Mouse (Mus musculus) Patski (cell line): ENCODE results near the gene Hook2. TPM values are rescaled to one million over a fixed set of nuclear protein-coding genes. Genes with fewer than 3 reads are reported as not detected.

Experiments used
- ATAC-seq: fragments of 100-300 bp; one replicate; pipeline ENCODE4 v1.8.0; 2021
- CTCF ChIA-PET: fragments of 350-600 bp; sonication (Branson Sonifier 250); formaldehyde crosslinking; loops from one replicate; lab custom pipeline; 2022; ENCODE audit warnings: inconsistent platforms; lab: Charles Lee
- POLR2A ChIA-PET: fragments of 350-600 bp; sonication (Branson Sonifier 250); formaldehyde crosslinking; loops from one replicate; lab custom pipeline; 2022; ENCODE audit warnings: antibody characterized with exemption, inconsistent platforms; lab: Charles Lee
- DNase-seq: peaks from one replicate; pipeline ENCODE4 v3.0.0-alpha.2; 2011; ENCODE audit warnings: low read depth, low spot score
- H3K27me3 ChIP-seq: fragments of 371-371 bp; one replicate; pipeline ENCODE4 v1.5.1; 2021
- CTCF ChIP-seq: fragments of 100-300 bp; IDR thresholded peaks from one replicate; pipeline ENCODE4 v1.5.1; 2021
- in situ Hi-C: fragments of 300-500 bp; cut with MboI; formaldehyde crosslinking; loops from 3 replicates; pipeline ENCODE4 v1.11.1; 2018; ENCODE audit warnings: low pct_unique_long_range_greater_than_20kb, mixed read lengths
- polyA plus RNA-seq: library from polyadenylated mRNA; unstranded; gene quantifications from one replicate; pipeline ENCODE4 v1.2.3, GENCODE M21; 2021

Gene Hook2
- polyA plus RNA-seq, 1 experiment from 2014 or later = 33.0 TPM

- ATAC-seq = no peak
- H3K27me3 ChIP-seq = no peaks in the 10 kb centered on the region
- ChIA-PET POLR2A (interaction anchor here (0.5 to 9.8 kb wide), 7 partner anchors 9 to 320 kb away, joined by 3 to 225 read pairs (median 5); partner anchors contain the start of genes Gm49661, Hook2, Prdx2 and Rnaseh2a), CTCF (interaction anchor here (1.0 to 13.4 kb wide), 2 partner anchors 13 to 21 kb away, joined by 4 to 351 read pairs; partner anchors contain the start of gene Hook2)
- no peak for DNase-seq
- TF ChIP-seq CTCF = no peak
- in situ Hi-C loops = no loop called here
Observed at GRCm38 (mm10) chr8:84977435-84978247, 12.8 kb upstream of the Hook2 start.

GRCm38 (mm10) chr8:84978248-84978940 lies 12.0 kb upstream of the Hook2 start, which contains the start of gene Junb:
Gene Junb (minus strand): TSS chr8:84978718.
- POLR2A ChIA-PET = interaction anchor here (0.5 to 9.8 kb wide), 6 partner anchors 9 to 320 kb away, joined by 3 to 225 read pairs (median 4); partner anchors contain the start of genes Gm49661, Hook2, Prdx2 and Rnaseh2a
- no peak for DNase-seq

GRCm38 (mm10) chr8:84979599-84980421 lies 10.6 kb upstream of the Hook2 start:
- in situ Hi-C loops = loop anchor here (10.0 kb wide), 2 partner anchors 315 to 775 kb away; partner anchors contain the start of gene Ier2
- ChIA-PET CTCF (interaction anchor here (13.4 kb wide), 1 partner anchor 11 kb away, joined by 351 read pairs; the partner anchor contains the start of gene Hook2), POLR2A (interaction anchor here (1.3 to 9.8 kb wide), 5 partner anchors 8 to 91 kb away, joined by 3 to 225 read pairs (median 5); partner anchors contain the start of genes Dhps, Gm49661, Hook2 and Prdx2)
- no peak for TF ChIP-seq CTCF
- no peaks in the 10 kb centered on the region for H3K27me3 ChIP-seq
- peak; percentile 22 for ATAC-seq
- DNase-seq = no peak

More at GRCm38 (mm10) chr8:84978248-84978940, 12.0 kb upstream of the Hook2 start, which contains the start of gene Junb:
- in situ Hi-C loops = no loop called here
- ATAC-seq = peak; percentile 22
- CTCF ChIA-PET = interaction anchor here (1.0 to 13.4 kb wide), 2 partner anchors 12 to 21 kb away, joined by 4 to 351 read pairs; partner anchors contain the start of gene Hook2
- no peaks in the 10 kb centered on the region for H3K27me3 ChIP-seq
- TF ChIP-seq CTCF = no peak

- DNase-seq (peak; percentile 100), ATAC-seq (peak; percentile 6)
- in situ Hi-C loops = loop anchor here (10.0 kb wide), 2 partner anchors 316 to 776 kb away; partner anchors contain the start of gene Ier2
- no peaks in the 10 kb centered on the region for H3K27me3 ChIP-seq
- POLR2A ChIA-PET = interaction anchor here (1.3 to 9.8 kb wide), 5 partner anchors 7 to 90 kb away, joined by 3 to 225 read pairs (median 5); partner anchors contain the start of genes Dhps, Gm49661, Hook2 and Prdx2
- TF ChIP-seq CTCF = no peak
- CTCF ChIA-PET = interaction anchor here (13.4 kb wide), 1 partner anchor 10 kb away, joined by 351 read pairs; the partner anchor contains the start of gene Hook2
Observed at GRCm38 (mm10) chr8:84980622-84981358, 9.6 kb upstream of the Hook2 start.

- POLR2A ChIA-PET = interaction anchor here (2.0 to 9.8 kb wide), 3 partner anchors 6 to 89 kb away, joined by 5 to 225 read pairs (median 15); partner anchors contain the start of genes Dhps, Gm49661, Hook2 and Prdx2
- no peak for DNase-seq
- CTCF ChIA-PET = interaction anchor here (13.4 kb wide), 1 partner anchor 9 kb away, joined by 351 read pairs; the partner anchor contains the start of gene Hook2
- H3K27me3 ChIP-seq = no peaks in the 10 kb centered on the region
- no peak for ATAC-seq
- in situ Hi-C loops = loop anchor here (10.0 kb wide), 2 partner anchors 317 to 777 kb away; partner anchors contain the start of gene Ier2
- TF ChIP-seq CTCF = no peak
Observed at GRCm38 (mm10) chr8:84981644-84982498, 8.5 kb upstream of the Hook2 start.

- no peak for TF ChIP-seq CTCF
- DNase-seq = no peak
- no peak for ATAC-seq
- POLR2A ChIA-PET = no interaction called here
- CTCF ChIA-PET = no interaction called here
- in situ Hi-C loops = loop anchor here (10.0 kb wide), 2 partner anchors 318 to 778 kb away; partner anchors contain the start of gene Ier2
- no peaks in the 10 kb centered on the region for H3K27me3 ChIP-seq
Observed at GRCm38 (mm10) chr8:84982499-84983011, 7.8 kb upstream of the Hook2 start.

GRCm38 (mm10) chr8:84984294-84985048 lies 5.9 kb upstream of the Hook2 start:
- ChIA-PET CTCF (interaction anchor here (2.8 kb wide), 1 partner anchor 9 kb away, joined by 24 read pairs; no protein-coding TSS in a partner anchor), POLR2A (interaction anchor here (1.0 to 10.0 kb wide), 2 partner anchors 8 to 17 kb away, joined by 3 to 225 read pairs; partner anchors contain the start of gene Junb)
- no peaks in the 10 kb centered on the region for H3K27me3 ChIP-seq
- DNase-seq (no peak), ATAC-seq (no peak)
- no peak for TF ChIP-seq CTCF
- in situ Hi-C loops = loop anchor here (10.0 kb wide), 2 partner anchors 320 to 780 kb away; partner anchors contain the start of gene Ier2
